Mouse (Mus musculus): ENCODE measurements around the gene Zbtb48.
A peak's percentile ranks its signal among the peaks of the same experiment; 100 is the strongest.
"Not testable (repeated sequence)": the region's sequence is repeated elsewhere in the genome, so short reads cannot be mapped to it uniquely, and the experiment has no call there.

DNA sequence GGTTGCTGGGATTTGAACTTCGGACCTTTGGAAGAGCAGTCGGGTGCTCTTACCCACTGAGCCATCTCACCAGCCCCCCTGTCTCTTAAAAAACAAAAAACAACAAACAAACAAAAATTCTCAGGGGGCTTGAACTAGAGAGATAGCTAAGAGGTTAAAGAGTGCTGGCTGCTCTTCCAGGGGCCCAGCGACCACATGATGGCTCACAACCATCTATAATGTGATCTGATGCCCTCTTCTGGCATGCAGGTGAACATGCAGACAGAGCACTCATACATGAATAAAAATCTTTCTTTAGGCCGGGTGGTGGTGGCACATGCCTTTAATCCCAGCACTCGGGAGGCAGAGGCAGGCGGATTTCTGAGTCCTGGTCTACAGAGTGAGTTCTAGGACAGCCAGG is 9.0 kb upstream of the Zbtb48 start:
- TF ChIP-seq CTCF (IDR thresholded peaks at IDR 0.05; ENCODE audit: low read depth), result peak; percentile 58
- not testable (repeated sequence) for TF ChIP-seq EP300 (IDR thresholded peaks at IDR 0.05; ENCODE audit: low read depth)

Data from liver, embryonic 14.5 days (tissue).